Mouse (Mus musculus) hindbrain, embryonic 11.5 days (tissue): ENCODE results near the gene Rundc1. TPM values are rescaled to one million over a fixed set of nuclear protein-coding genes. Genes with fewer than 3 reads are reported as not detected.
"Not testable (repeated sequence)": the region's sequence is repeated elsewhere in the genome, so short reads cannot be mapped to it uniquely, and the experiment has no call there.

ENCODE experiments used
- ATAC-seq: fragments of 200-750 bp; cut with Nextera tagmentation; 2 replicates; pipeline ENCODE4 v1.8.0; 2017; ENCODE audit warnings: mild to moderate bottlenecking, moderate TSS enrichment, moderate library complexity; ENCODE audit not compliant: low FRiP score
- DNase-seq: peaks from one replicate; pipeline ENCODE4 v3.0.0-alpha.2; 2015; ENCODE audit warnings: low spot score
- H3K27ac ChIP-seq: fragments of 300-500 bp; sonication (generic); 2 replicates; pipeline ENCODE4 v1.5.1; 2014; ENCODE audit warnings: mild to moderate bottlenecking, low read depth, low read length
- H3K27me3 ChIP-seq: fragments of 300-500 bp; sonication (generic); 2 replicates; pipeline ENCODE4 v1.6.1; 2014; ENCODE audit warnings: mild to moderate bottlenecking, low read length, moderate library complexity, mixed read lengths; ENCODE audit not compliant: control insufficient read depth, insufficient read depth
- H3K36me3 ChIP-seq: fragments of 300-500 bp; sonication (generic); 2 replicates; pipeline ENCODE4 v1.6.1; 2014; ENCODE audit warnings: mild to moderate bottlenecking, low read length, moderate library complexity, mixed read lengths; ENCODE audit not compliant: control insufficient read depth, insufficient read depth
- H3K4me1 ChIP-seq: fragments of 300-500 bp; sonication (generic); replicated peaks from 2 replicates; pipeline ENCODE4 v1.6.1; 2014; ENCODE audit warnings: low read length, mixed read lengths; ENCODE audit not compliant: control insufficient read depth, insufficient read depth
- H3K4me2 ChIP-seq: fragments of 300-500 bp; sonication (generic); replicated peaks from 2 replicates; pipeline ENCODE4 v1.6.1; 2014; ENCODE audit warnings: mild to moderate bottlenecking, low read depth, low read length
- H3K4me3 ChIP-seq: fragments of 300-500 bp; sonication (generic); 2 replicates; pipeline ENCODE4 v1.5.1; 2014; ENCODE audit warnings: low read depth, low read length
- H3K9ac ChIP-seq: fragments of 300-500 bp; sonication (generic); 2 replicates; pipeline ENCODE4 v1.6.1; 2014; ENCODE audit warnings: low read depth, low read length
- H3K9me3 ChIP-seq: fragments of 300-500 bp; sonication (generic); 2 replicates; pipeline ENCODE4 v1.6.1; 2016; ENCODE audit warnings: low read length; ENCODE audit not compliant: control insufficient read depth
- WGBS: fragments of 180-500 bp; shearing (Covaris S2); extraction: QIAGEN DNeasy Blood & Tissue Kit; methylation state at CpG from one replicate; pipeline ENCODE4 v1.1.7; 2014; 5-methylcytosine and 5-hydroxymethylcytosine counted together
- polyA plus RNA-seq: library from polyadenylated mRNA; unstranded; fragments of >200 nt; fragmentation: Nextera tagmentation; extraction: Ambion mirVana; gene quantifications from 2 replicates; pipeline ENCODE4 v1.2.1, GENCODE M21; 2014

Gene Rundc1
- polyA plus RNA-seq, 1 experiment from 2014 or later = 14.2 TPM

DNA sequence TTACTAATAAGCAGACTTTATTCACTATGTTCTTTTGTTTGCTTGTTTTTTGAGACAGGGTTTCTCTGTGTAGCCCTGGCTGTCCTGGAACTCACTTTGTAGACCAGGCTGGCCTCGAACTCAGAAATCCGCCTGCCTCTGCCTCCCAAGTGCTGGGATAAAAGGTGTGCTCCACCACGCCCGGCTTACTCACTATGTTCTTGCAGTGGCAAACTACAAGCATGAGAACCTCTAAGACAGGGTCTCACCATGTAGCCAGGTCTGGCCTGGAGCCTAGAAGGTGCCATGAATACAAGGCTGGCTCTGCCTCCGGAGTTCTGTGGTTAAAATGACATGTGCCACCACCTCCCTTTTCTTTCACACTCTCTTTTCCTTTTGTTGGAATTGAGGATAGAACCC is 41.7 kb downstream of the Rundc1 start:
- not testable (repeated sequence) for H3K9ac ChIP-seq, H3K27me3 ChIP-seq, ATAC-seq, DNase-seq, H3K9me3 ChIP-seq, H3K36me3 ChIP-seq, H3K27ac ChIP-seq
- WGBS = 58% methylated on average over 5 of the region's 5 CpGs
- Histone ChIP-seq H3K4me1 (peaks cover 25% of the 10 kb centered on the region), H3K4me2 (peak overlapping the region; percentile 88), H3K4me3 (peak overlapping the region; percentile 93)

GRCm38 (mm10) chr11:101467477-101468262 is 42.8 kb downstream of the Rundc1 start:
- Histone ChIP-seq H3K27me3 (no peaks in the 10 kb centered on the region), H3K36me3 (no peaks in the 10 kb centered on the region), H3K9ac (peak overlapping the region; percentile 95), H3K27ac (peak overlapping the region; percentile 92), H3K4me2 (peak overlapping the region; percentile 64), H3K4me1 (peaks cover 24% of the 10 kb centered on the region), H3K4me3 (peak overlapping the region; percentile 90), H3K9me3 (no peaks in the 10 kb centered on the region)
- ATAC-seq (peak; percentile 71), DNase-seq (peak; percentile 92)
- under 1% methylated on average over 44 of the region's 54 CpGs for WGBS

GRCm38 (mm10) chr11:101468263-101468688 is 43.4 kb downstream of the Rundc1 start:
- Histone ChIP-seq H3K36me3 (no peaks in the 10 kb centered on the region), H3K9ac (peak overlapping the region; percentile 95), H3K4me2 (peak overlapping the region; percentile 64), H3K9me3 (no peaks in the 10 kb centered on the region), H3K4me1 (peaks cover 22% of the 10 kb centered on the region), H3K4me3 (peak overlapping the region; percentile 90), H3K27ac (peak overlapping the region; percentile 92), H3K27me3 (no peaks in the 10 kb centered on the region)
- WGBS = under 1% methylated on average over 23 of the region's 31 CpGs
- DNase-seq = peak; percentile 64
- peak; percentile 41; the same call in 1 of the 2 replicates for ATAC-seq

DNA sequence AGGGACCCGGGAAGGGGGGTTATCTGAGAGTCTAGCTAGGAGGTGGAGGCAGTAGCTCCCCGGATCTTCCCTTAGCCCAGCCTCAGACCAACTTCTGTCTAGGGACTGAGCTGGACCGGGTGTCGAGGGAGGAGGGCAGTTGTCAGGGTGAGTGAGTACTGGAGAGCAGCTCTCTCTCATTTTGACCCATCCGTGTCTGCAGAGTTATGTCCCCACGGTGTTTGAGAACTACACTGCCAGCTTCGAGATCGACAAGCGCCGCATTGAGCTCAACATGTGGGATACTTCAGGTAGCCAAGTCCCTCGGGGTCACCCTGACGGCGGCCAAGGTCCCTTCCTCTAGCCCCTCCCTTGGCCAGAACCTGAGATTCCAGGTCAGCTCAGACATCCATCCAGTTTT is 43.8 kb downstream of the Rundc1 start:
- Histone ChIP-seq H3K4me1 (peaks cover 19% of the 10 kb centered on the region), H3K27ac (peak overlapping the region; percentile 92), H3K9me3 (no peaks in the 10 kb centered on the region), H3K4me2 (peak overlapping the region; percentile 64), H3K27me3 (no peaks in the 10 kb centered on the region), H3K4me3 (peak overlapping the region; percentile 90), H3K36me3 (no peaks in the 10 kb centered on the region), H3K9ac (peak overlapping the region; percentile 95)
- 7% methylated on average over 13 of the region's 13 CpGs for WGBS
- peak; percentile 2; the same call in 1 of the 2 replicates for ATAC-seq
- DNase-seq = no peak

DNA sequence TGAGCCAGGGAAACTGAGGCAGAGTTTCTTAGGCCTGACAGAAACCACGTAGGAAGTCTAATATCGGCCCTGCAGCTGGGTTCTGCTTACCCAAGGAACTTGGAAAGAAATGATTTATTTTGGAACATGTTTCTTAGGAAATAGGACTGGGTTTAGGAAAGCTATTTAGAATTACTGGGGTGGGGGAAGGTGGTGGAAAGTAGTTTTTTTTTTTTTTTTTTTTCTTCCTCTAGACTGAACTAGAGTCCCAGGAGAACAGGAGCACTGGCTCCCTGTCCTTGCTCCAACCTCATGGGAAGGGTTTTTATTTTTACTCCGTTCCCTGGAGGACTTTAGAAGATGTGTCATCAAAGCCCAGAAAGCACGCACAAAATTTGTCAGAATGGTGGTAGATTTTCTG is 44.3 kb downstream of the Rundc1 start:
- H3K36me3 ChIP-seq = no peaks in the 10 kb centered on the region
- H3K9me3 ChIP-seq = no peaks in the 10 kb centered on the region
- DNase-seq = no peak
- H3K4me3 ChIP-seq = peak overlapping the region; percentile 90
- peaks cover 15% of the 10 kb centered on the region for H3K4me1 ChIP-seq
- peak overlapping the region; percentile 95 for H3K9ac ChIP-seq
- peak overlapping the region; percentile 92 for H3K27ac ChIP-seq
- H3K27me3 ChIP-seq = no peaks in the 10 kb centered on the region
- peak overlapping the region; percentile 64 for H3K4me2 ChIP-seq
- WGBS = 68% methylated on average over 4 of the region's 4 CpGs
- no peak for ATAC-seq

GRCm38 (mm10) chr11:101470206-101470605 is 45.3 kb downstream of the Rundc1 start:
- no peak for DNase-seq
- Histone ChIP-seq H3K4me2 (peak overlapping the region; percentile 56), H3K4me1 (peaks cover 15% of the 10 kb centered on the region)

DNA sequence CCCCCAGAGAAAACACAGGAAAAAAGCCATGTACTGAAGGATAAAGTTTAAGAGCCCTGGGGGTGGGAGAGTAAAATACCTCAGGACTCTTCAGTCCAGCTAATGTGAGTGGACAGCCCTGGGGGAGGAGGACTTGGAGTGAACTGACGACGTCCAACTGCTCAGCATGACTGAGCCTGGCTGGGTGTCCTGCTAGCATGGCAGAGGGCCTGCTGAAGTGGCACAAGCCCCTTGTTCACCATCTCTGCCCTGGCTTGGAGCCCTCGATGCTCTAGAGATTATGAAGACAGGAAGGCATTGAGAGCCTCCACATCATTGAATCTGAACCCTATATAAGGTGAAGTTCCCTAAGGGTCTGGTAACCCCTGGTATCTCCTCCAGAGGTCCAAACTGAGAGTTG is 47.0 kb downstream of the Rundc1 start:
- H3K9ac ChIP-seq = 0 out of 2 replicates have a peak overlapping the region, but pooled peaks have one; percentile 15
- no peaks in the 10 kb centered on the region for H3K9me3 ChIP-seq
- H3K27ac ChIP-seq = peak overlapping the region; percentile 33; the same call in 1 of the 2 replicates
- H3K4me1 ChIP-seq = peaks cover 13% of the 10 kb centered on the region
- H3K4me3 ChIP-seq = no peak overlapping the region
- 62% methylated on average over 3 of the region's 3 CpGs for WGBS
- DNase-seq = no peak
- no peak overlapping the region; the same call in 1 of the 2 replicates for H3K4me2 ChIP-seq
- no peaks in the 10 kb centered on the region for H3K36me3 ChIP-seq
- no peaks in the 10 kb centered on the region for H3K27me3 ChIP-seq
- no peak for ATAC-seq

More at GRCm38 (mm10) chr11:101470206-101470605, 45.3 kb downstream of the Rundc1 start:
- Histone ChIP-seq H3K9ac (peak overlapping the region; percentile 57), H3K27ac (peak overlapping the region; percentile 70), H3K4me3 (peak overlapping the region; percentile 90), H3K9me3 (no peaks in the 10 kb centered on the region), H3K36me3 (no peaks in the 10 kb centered on the region), H3K27me3 (no peaks in the 10 kb centered on the region)
- no peak for ATAC-seq
- 30% methylated on average over 7 of the region's 7 CpGs for WGBS

GRCm38 (mm10) chr11:101472336-101472735 is 47.5 kb downstream of the Rundc1 start:
- H3K36me3 ChIP-seq = no peaks in the 10 kb centered on the region
- H3K27me3 ChIP-seq = no peaks in the 10 kb centered on the region
- peaks cover 13% of the 10 kb centered on the region for H3K4me1 ChIP-seq
- peak overlapping the region; percentile 33; the same call in 1 of the 2 replicates for H3K27ac ChIP-seq
- 54% methylated on average over 7 of the region's 7 CpGs for WGBS
- H3K9me3 ChIP-seq = no peaks in the 10 kb centered on the region
- no peak overlapping the region for H3K4me3 ChIP-seq
- DNase-seq (no peak), ATAC-seq (no peak)
- no peak overlapping the region for H3K9ac ChIP-seq
- no peak overlapping the region for H3K4me2 ChIP-seq

DNA sequence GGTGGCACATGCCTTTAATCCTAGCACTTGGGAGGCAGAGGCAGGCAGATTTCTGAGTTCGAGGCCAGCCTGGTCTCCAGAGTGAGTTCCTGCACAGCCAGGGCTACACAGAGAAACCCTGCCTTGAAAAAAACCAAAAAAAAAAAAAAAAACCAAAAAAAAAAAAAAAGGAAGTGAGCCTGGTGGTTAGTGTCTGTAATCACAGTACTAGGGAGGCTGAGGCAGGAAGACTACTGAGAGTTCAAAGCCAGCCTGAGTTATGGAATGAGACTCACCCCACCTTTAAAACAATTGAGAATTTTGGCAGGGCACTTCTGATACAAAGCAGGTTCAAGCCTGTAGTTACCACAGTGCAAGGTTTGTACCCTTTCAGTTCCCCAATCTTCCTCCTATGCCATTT is 48.8 kb downstream of the Rundc1 start:
- Histone ChIP-seq H3K4me1 (peaks cover 17% of the 10 kb centered on the region), H3K27ac (peak overlapping the region; percentile 51; the same call in 1 of the 2 replicates)
- WGBS = 78% methylated on average over 1 of the region's 1 CpGs

More for the DNA sequence above, 48.8 kb downstream of the Rundc1 start:
- not testable (repeated sequence) for ATAC-seq, H3K36me3 ChIP-seq, H3K9me3 ChIP-seq, H3K27me3 ChIP-seq, H3K4me3 ChIP-seq, H3K9ac ChIP-seq, DNase-seq, H3K4me2 ChIP-seq
